Mouse (Mus musculus) erythroblast, embryonic 14.5 days (primary cell): ENCODE results near the gene Rtl4.

Experiments
- GATA1 ChIP-seq: IDR thresholded peaks from 2 replicates; pipeline ENCODE4 v1.6.1; 2012; ENCODE audit warnings: low read length, inconsistent platforms, mixed read lengths
- TAL1 ChIP-seq: IDR thresholded peaks from 3 replicates; pipeline ENCODE4 v1.6.1; 2012; ENCODE audit warnings: low read length, inconsistent platforms, mixed read lengths

- TF ChIP-seq GATA1 (no peak), TAL1 (no peak)
Observed at GRCm38 (mm10) chrX:145089802-145090201, 401.1 kb downstream of the Rtl4 start.
